Mouse (Mus musculus): ENCODE results near the gene Ddx58.

Gene Ddx58

DNA sequence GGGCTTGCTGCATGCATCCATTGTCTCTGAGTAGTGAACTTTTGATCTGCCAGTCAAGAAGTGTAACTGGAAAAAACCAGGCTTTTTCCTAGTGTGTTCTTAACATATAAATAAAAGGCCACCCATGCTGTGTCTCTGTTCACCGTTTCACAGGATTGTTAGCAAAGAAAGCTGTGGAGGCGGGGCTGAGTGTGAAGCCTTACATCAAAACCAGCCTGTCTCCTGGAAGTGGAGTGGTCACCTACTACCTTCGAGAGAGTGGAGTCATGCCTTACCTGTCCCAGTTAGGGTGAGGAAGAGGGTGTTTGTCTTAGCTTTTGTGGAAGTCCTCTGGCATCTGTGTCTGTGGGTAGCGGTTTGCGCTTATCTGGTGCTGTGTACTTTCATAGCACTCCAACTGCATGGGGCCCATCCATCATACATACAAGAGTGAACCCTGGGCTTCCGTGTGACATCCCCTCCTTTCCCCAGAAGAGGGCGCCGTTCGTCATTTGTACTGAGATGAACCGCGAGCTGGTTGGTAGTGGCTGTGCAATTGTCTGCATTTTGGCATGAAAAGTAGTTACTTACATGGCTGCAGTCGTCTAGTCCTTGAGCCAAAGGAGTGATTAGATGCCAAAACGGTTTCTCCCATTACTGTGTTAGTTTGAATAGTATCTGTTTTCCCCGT is 56.8 kb downstream of the Ddx58 start:
- peak; percentile 56 to 69 for DNase-seq (ENCODE audit: low spot score in 2 of 2)

DNA sequence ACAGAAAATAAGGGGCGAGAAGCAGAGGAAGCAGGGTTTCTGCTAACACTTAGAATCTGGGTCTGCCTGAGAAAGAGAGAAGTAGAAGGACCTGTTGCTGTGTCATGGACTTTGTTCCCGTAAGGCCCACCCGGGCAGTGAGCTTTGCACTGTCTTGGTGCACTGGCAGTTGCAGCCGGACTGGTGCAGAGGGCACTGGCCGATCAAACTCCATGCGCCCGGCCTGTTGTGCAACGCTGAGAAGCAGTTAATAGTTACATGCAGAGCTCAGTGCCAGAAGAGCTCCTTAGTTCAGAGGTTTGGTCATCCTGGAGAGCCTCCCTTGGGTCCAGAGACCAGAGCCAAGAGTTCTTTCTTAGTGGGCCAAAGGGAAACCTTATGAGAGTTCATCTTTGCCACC is 57.9 kb downstream of the Ddx58 start:
- DNase-seq (ENCODE audit: low spot score in 2 of 2) = peak in 1 of 2 experiments; percentile 17

DNA sequence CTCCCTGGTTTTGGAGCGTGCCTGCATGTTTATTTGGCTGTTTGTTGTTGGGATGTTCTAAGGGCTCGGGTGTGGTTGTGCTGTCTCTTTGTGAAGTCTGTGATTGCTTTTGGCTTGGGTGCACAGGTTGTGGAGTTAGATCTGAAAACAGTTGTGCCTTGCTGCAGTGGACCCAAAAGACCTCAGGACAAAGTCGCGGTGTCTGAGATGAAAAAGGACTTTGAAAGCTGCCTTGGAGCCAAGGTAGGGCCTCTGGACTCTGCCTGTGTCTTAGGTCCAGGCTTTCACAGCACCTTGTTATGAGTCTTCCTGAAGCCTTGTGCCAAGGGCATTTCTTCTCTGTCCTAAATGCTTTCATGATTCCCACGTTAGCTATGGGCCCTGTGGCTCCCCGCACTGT is 59.6 kb downstream of the Ddx58 start:
- DNase-seq (ENCODE audit: low spot score in 2 of 2) = no peak

DNA sequence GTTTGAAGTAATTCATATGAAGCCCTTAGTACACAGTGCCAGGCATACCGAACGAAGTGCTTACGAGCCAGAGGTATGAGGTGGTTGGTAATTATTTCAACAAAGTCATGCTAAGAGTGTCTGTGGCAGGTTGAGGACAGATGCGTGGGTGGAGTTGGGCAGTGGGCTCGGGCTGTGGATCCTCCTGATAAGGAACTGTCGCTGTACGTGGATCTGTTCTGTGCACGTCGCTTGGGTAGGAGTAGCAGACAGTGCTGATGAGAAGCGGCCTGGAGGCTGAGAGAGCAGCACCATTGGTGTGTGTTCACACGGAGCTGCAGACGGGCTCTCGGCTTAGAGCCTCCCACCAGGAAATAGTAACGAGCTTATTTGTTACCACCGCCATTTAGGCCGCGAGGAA is 61.0 kb downstream of the Ddx58 start:
- peak in 1 of 2 experiments; percentile 4 for DNase-seq (ENCODE audit: low spot score in 2 of 2)

DNA sequence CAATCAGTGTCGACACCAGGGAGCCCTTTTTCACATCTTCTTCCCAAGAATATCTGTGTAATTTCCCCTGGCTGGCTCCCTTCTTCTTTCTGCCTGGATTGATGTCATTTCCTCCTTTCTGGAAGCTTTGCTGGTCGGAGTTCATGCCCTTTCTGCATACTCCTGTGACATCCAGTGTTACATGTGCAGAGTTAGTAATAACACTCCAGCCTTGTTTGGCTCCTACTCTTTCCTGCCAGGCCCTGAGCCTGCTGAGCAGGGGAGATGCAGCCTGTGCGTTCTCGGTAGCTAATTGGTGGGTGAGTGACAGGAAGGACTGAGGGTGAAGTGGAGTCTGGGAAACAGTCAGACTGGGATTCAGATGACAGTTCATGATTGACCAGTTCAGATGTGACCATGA is 65.3 kb downstream of the Ddx58 start:
- no peak for DNase-seq (ENCODE audit: low spot score in 2 of 2)

DNA sequence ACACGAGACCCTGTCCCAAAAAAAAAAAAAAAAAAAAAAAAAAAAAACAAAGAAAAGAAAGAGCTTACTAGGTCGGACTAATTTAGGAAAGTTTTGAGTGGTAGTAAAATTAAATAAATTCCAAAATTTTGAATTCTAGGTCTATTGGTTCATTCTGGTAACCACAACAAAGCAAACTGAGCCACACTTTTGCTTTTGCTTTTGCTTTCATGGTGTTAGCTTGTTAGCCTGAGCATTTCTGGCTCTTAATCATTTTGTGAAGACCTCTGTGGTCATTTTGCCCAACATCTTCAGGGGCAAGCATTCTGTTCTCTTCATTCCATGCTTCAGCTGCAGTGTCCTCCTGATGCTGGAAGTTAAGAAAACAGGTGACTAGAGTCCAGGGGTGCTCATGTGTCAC is 67.3 kb downstream of the Ddx58 start:
- DNase-seq (ENCODE audit: low spot score in 2 of 2) = no peak

DNA sequence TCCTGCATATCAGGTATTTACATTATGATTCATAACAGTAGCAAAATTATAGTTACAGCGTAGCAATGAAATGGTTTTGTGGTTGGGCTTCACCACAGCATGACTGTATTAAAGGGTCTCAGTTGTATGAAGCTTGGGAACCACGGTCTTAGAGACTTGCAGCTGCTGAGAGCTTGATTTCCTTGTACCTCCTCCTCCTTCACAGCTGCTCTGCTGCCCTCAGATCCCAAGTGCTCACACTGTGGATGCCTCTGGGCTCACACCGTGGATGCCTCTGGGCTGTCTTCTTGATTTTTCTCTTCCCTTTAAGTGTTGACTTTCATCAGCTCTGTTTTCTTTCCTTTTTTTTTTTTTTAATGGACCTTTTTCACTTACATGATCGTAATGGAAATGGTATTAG is 68.2 kb downstream of the Ddx58 start:
- no peak for DNase-seq (ENCODE audit: low spot score in 2 of 2)

DNA sequence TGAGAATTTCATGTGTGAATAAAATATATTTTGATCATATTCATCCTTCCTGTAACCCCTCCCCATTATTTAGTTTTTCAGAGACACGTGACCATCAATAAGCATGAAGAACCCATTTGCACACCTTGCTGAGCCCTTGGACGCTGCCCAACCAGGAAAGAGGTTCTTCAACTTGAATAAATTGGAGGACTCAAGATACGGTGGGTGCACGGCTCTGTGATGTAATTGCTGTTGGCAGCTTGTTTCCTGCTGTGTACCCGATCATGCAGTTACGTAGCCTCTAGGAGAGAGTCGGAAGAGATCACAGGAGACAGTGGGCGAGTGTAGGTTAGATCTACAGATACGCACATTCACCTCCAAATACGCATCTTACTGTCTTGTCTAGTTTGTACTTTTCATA is 76.0 kb downstream of the Ddx58 start:
- DNase-seq (ENCODE audit: low spot score in 2 of 2) = peak in 1 of 2 experiments; percentile 11

DNA sequence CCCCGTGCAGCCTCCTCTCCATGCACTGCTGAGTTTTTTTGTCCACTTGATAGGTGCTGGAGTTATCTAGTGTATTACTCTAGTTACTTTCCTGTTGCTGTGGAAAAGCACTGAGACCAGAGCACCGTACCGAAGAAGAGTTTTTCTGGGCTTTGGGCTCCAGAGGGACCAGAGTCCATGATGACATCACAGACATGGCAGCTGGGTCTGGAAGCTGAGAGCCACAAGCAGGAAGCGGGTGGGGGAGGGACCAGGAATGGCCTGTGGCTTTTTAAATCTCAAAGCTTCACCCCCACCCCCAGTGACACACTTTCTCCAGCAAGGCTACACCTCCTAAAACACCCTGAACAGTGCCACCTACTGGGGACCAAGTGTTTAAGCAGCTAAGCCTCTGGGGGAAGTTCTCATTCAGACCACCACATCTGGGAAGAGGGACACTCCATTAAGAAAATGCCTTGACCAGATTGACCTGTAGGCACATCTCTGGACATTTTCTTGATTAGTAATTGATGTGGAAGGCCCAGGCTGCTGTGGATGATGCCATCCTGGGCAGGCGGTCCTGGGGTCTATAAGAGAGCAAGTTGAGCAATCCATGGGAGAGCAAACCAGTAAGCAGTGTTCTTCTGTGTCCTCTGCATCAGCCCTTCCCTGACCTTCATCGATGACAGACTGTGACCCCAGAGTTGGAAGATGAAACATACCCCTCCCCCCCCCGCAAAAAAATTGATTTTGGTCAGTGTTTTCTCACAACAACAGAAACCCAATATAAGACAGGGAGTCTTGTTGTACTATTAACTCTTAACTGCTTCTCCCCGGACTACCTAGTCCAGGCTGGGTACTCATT is 78.8 kb downstream of the Ddx58 start:
- DNase-seq (ENCODE audit: low spot score in 2 of 2) = no peak

DNA sequence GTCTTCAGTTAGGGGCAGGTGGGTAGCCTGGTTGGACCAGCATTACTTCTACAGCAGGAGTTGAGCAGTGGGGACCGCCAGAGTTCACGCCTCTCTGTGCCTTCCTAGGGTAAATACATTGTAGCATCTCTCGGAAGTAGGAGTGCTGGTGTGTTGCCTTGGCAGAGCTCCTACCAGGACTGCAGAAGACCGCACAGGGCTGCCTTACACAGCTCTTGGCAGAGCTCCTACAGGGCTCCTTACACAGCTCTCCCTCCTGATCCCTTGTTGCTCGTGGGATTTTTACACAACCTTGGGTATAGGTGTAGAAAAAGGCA is 81.4 kb downstream of the Ddx58 start:
- no peak for DNase-seq (ENCODE audit: low spot score in 2 of 2)

DNA sequence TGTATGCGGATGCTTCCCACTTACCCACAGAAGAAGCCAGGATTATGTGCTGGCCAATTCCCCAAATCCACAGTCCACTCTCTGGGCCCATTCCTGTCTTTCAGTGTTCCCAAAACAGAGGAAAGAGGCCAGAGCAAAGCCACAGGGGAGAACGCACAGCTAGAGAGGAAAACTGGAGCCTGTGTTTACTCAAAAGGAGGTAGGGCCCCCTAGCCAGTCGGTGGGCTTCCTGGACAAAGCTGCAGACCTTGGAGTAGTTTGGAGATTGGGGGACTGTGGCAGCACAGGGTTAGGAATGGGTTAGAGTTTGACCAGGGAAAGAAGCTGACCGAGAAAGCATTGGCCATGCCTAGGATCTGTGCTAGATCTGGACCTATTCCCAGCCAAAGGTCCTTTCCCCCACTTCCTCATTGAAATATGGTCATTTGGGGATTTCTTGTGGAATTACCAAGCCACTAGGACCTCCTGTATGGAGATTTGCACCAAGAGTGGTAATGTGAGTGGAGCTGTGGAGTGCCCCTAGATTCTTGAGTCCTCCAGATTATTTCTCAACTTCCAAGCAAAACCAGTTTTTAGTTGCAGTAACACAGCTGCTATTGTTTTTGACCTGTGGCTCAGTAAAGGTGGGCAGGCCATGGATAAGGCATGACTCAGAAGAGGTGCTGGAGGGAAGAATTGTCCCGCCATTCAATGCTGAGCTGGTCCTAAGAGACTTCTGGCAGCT is 82.0 kb downstream of the Ddx58 start:
- DNase-seq (ENCODE audit: low spot score in 2 of 2) = no peak

DNA sequence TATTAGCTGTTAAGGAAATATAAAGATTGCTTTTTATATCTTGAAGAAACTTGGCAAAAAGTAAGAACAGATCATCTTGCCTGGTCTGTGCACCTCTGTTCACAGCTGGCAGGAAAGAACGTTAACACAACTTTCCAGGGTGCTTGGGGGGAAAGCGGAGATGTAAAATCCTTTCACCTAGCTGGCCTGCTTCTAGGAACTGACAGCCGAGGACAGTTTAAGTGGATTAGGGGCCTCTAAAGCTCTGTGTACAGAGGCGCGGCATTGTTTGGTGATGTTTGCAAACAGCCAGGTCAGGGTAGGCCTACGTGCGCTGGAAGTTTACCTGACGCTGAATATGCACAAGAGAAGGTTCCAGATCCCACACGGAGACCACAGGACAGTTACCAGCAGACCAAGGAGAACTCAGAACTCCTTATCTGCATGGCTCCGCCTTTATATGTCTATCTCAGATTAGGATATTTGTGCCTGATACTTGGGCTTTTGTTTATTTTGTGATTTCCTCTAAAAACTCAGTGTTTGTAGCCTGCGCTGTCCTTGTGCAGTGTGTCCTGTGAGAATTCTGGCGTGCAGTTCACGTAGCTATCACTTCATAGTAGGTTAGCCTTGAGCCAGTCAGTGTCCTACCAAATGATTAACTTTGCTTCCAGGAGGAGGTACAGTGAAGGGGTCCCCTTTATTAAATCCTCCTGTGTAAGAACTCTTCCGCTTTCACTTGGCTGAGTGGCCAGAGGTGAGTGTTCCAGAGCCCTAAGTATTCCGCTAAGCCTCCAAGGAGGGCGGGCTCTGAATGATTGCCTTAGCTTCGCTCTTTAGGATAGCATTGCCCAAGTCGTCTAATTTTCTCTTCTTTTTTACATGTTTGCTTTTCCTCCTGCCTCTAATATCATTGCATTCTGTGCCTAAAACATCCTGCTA is 82.8 kb downstream of the Ddx58 start:
- no peak for DNase-seq (ENCODE audit: low spot score in 2 of 2)

DNA sequence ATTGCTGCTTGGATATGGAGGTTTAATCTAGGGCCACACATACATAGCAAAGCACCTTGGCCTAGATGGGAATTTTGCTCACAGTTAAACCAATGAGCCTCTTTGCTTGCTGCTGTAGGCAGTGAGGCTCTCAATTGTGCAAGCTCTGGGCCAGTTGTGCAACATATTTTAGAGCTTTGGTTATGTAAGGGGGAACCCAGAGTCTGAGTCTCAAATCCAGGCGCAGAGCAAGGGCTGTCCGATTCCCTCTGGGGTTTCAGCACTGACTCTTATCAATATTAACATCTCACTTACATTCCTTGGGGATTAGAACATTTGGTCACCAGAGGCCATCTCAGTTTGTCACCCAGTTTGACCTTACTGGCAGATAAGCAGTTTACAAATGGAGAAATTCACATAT is 83.5 kb downstream of the Ddx58 start:
- no peak for DNase-seq (ENCODE audit: low spot score in 2 of 2)

DNA sequence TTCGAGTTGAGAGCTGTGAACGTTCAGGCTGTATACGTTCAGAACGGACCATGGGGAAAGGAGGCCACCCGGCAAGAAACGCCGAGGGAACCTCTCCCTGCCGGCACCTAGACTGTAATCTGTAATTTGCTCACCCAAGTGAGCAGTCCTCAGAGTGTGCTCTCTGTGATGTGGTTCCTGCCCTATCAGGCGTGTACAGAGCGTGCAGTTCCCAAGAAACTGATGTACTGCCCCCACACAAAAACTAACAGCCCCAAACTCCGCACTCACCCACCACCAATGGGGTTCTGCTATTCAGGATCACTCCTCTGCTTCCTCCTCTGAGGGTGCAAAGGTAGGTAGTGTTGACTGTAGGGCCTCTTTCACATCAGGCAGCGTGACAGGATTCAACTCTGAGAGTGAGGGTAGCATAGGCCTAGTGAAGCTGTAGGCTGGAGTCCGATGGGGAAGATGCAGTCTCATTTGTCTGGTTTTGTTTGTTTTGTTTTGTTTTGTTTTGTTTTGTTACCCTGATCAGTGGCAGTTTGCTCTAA is 84.1 kb downstream of the Ddx58 start:
- no peak for DNase-seq (ENCODE audit: low spot score in 2 of 2)

DNA sequence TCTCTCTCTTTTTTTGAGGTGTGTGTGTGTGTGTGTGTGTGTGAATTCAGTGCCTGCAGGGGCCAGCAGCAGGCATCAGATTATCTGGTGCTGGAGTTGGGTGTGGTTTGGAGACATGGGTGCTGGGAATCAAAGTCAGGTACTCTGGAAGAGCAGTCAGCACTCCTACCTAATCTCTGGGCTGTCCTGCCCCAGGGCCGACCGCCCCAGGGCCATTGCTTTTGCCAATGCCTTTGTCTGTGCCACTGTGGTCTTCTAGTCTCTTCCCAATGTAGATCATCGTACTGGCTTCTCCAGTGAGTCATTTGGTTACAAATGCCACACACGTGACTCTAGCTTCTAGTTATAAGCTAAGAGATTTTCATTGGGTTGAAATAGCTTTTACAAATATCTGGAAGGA is 84.9 kb downstream of the Ddx58 start:
- no peak for DNase-seq (ENCODE audit: low spot score in 2 of 2)

All from cerebellum, postnatal 4 days (tissue).